Mouse (Mus musculus) gastrocnemius, postnatal 4 days (tissue): Measurements from ENCODE around the gene Pcyt1a. TPM values are rescaled to one million over a fixed set of nuclear protein-coding genes. Genes with fewer than 3 reads are reported as not detected.

Experiments
- total RNA-seq, 2 experiments: library from RNA; stranded (reverse); gene quantifications; 2 replicates each; pipeline ENCODE4 v1.2.3; 2021

Pcyt1a gene
- total RNA-seq, 2 experiments from 2014 or later: 62.8 to 82.8 TPM

Other genes starting within 250 kb of the Pcyt1a start
- gene Fbxo45, start 183.8 kb upstream of the Pcyt1a start, total RNA-seq: 10 to 100 TPM; 13.8 to 14.1 TPM
- 1 to 10 TPM; 8.5 to 9.0 TPM for gene Wdr53, start 183.7 kb upstream of the Pcyt1a start, total RNA-seq
- gene Smco1, start 159.5 kb upstream of the Pcyt1a start, total RNA-seq: 1 to 10 TPM; 3.2 to 5.4 TPM
- gene Rnf168, start 153.5 kb upstream of the Pcyt1a start, total RNA-seq: 10 to 100 TPM; 15.0 to 16.1 TPM
- 10 to 100 TPM; 35.2 to 43.6 TPM for gene Ubxn7, start 98.7 kb upstream of the Pcyt1a start, total RNA-seq
- gene Tm4sf19, start 30.4 kb upstream of the Pcyt1a start, total RNA-seq: not detected
- gene Tctex1d2, start 11.2 kb upstream of the Pcyt1a start, total RNA-seq: 1 to 10 TPM; 4.6 to 4.8 TPM
- not detected for gene Slc51a, start 57.0 kb downstream of the Pcyt1a start, total RNA-seq
- gene Zdhhc19, start 65.3 kb downstream of the Pcyt1a start, total RNA-seq: not detected
- gene Tfrc, start 178.0 kb downstream of the Pcyt1a start, total RNA-seq: 100 to 1,000 TPM in 1 of 2 experiments, 10 to 100 TPM in 1; 83.5 to 124 TPM
- gene Tnk2, start 213.0 kb downstream of the Pcyt1a start, total RNA-seq: 10 to 100 TPM; 79.9 to 82.7 TPM